Comparison of ENCODE assay signal across 9 mouse cellular contexts in the genomic region with DNA sequence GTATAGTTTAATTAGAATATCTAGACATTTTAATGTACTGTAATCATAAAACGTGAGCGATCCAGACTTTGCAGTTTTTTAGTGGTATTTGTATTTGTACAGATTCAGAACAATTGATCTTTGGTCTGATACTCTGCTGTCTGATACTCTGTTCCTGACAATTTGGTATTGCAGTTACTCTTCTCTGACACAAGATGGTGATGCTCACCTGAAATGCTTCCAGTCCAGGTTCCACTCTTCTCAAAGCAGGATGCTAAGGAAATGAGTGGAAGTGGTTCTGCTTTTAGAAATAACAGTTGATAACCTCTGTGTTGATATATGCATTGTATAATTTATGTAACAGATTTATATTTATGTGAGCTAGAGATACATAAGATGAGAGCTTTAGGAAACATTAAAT. TPM values are rescaled to one million over a fixed set of nuclear protein-coding genes. Genes with fewer than 3 reads are reported as not detected.
DNase-seq lines count a peak whose midpoint lies in the region; ATAC-seq and TF ChIP-seq lines count a peak whose summit lies in the region.
"Had no signal": no experiment of that assay in that cellular context is flagged by ENCODE, and none has a peak within 500 bp of the region (broad histone marks: within the 10 kb centered on the region; RNA-seq: fewer than 3 reads in every experiment).

No protein-coding gene starts in this region.

- no peaks in the 10 kb centered on the region for H3K9me3 ChIP-seq in CH12.LX (replicated peaks; ENCODE audit: low read length)
- no peaks in the 10 kb centered on the region for H3K9me3 ChIP-seq in liver, embryonic 14.5 days (ENCODE audit: control insufficient read depth, low read length)
- H3K9me3 ChIP-seq: limb, embryonic 13.5 days had no signal

- H3K79me2 ChIP-seq in CH12.LX (replicated peaks; ENCODE audit: control insufficient read depth, extremely low read depth, insufficient read depth, poor library complexity, severe bottlenecking): no peaks in the 10 kb centered on the region

- peak in 1 of 2 experiments; percentile 57; a peak in 2 of 4 replicates for TF ChIP-seq CTCF in CH12.LX (conservative IDR thresholded peaks at IDR 0.05 in 1 of 2, IDR thresholded peaks at IDR 0.05 in 1 of 2; ENCODE audit: low read depth in 2 of 2, low read length in 2 of 2)
- TF ChIP-seq CTCF in liver, embryonic 14.5 days (IDR thresholded peaks at IDR 0.05; ENCODE audit: low read depth): peak; percentile 62
- TF ChIP-seq CTCF in thymus, adult 2 months (IDR thresholded peaks at IDR 0.05; ENCODE audit: borderline replicate concordance, control insufficient read depth, extremely low read depth, insufficient read depth, low read length, poor library complexity): no peak

- ATAC-seq in activated CD4-positive, CD25-positive, alpha-beta regulatory T cell, adult 4 months: peak; percentile 43
- no peak for ATAC-seq in liver, embryonic 14.5 days (ENCODE audit: insufficient read depth)

- no peaks in the 10 kb centered on the region for H3K27me3 ChIP-seq in CH12.LX (replicated peaks)
- no peaks in the 10 kb centered on the region for H3K27me3 ChIP-seq in liver, embryonic 14.5 days (ENCODE audit: control insufficient read depth, insufficient read depth, low read length)
- no peaks in the 10 kb centered on the region for H3K27me3 ChIP-seq in thymus, adult 2 months (ENCODE audit: control insufficient read depth, insufficient read depth, low read length)
- H3K27me3 ChIP-seq: limb, embryonic 13.5 days had no signal

- H3K27ac ChIP-seq in CH12.LX (ENCODE audit: insufficient read depth, low read depth): no peak overlapping the region
- no peak overlapping the region for H3K27ac ChIP-seq in liver, embryonic 14.5 days
- H3K27ac ChIP-seq in thymus, adult 2 months (ENCODE audit: control insufficient read depth, insufficient read depth, low read length): no peak overlapping the region
- H3K27ac ChIP-seq: limb, embryonic 13.5 days had no signal

- WGBS in liver, embryonic 14.5 days (ENCODE audit: insufficient replicate concordance): 77% methylated on average over 2 of the region's 2 CpGs
- 95% methylated on average over 2 of the region's 2 CpGs for WGBS in thymus, adult 2 months

- H3K36me3 ChIP-seq in CH12.LX (replicated peaks in 1 of 2; ENCODE audit: control insufficient read depth in 1 of 2, insufficient read depth in 1 of 2, low read length in 1 of 2): peaks cover 6 to 34% of the 10 kb centered on the region in 2 experiments
- H3K36me3 ChIP-seq in liver, embryonic 14.5 days (replicated peaks; ENCODE audit: control insufficient read depth, insufficient read depth, low read depth): no peaks in the 10 kb centered on the region; the same call in 1 of the 2 replicates
- no peaks in the 10 kb centered on the region for H3K36me3 ChIP-seq in thymus, adult 2 months (ENCODE audit: control insufficient read depth, insufficient read depth, low read length)

- TF ChIP-seq EP300 in CH12.LX (IDR thresholded peaks at IDR 0.05; ENCODE audit: low read length): no peak
- TF ChIP-seq EP300 in liver, embryonic 14.5 days (IDR thresholded peaks at IDR 0.05; ENCODE audit: low read depth): no peak

- dilution Hi-C loops in CH12.LX (cut with MboI; ENCODE audit: extremely low pct_ligation_motif_present, extremely low pct_unique_long_range_greater_than_20kb, low sequenced_read_pairs): no loop called here

- no peak overlapping the region for H3K4me2 ChIP-seq in CH12.LX (ENCODE audit: insufficient read depth, low read depth, poor library complexity, severe bottlenecking)
- no peak overlapping the region for H3K4me2 ChIP-seq in liver, embryonic 14.5 days (ENCODE audit: low read depth)
- H3K4me2 ChIP-seq: limb, embryonic 13.5 days had no signal

- DNase-seq in kidney, adult 9 months: peak; percentile 31
- DNase-seq in kidney, postnatal 14 days: no peak
- DNase-seq in CH12.LX (ENCODE audit: extremely low read depth): no peak
- peak in 1 of 3 experiments; percentile 5 for DNase-seq in liver, embryonic 14.5 days (ENCODE audit: low read depth in 3 of 3, low spot score in 3 of 3)
- no peak for DNase-seq in urinary bladder, postnatal 10 days (ENCODE audit: low spot score)
- DNase-seq in frontal cortex, postnatal 25 days (ENCODE audit: low spot score in 2 of 2): no peak
- DNase-seq in thymus, adult 2 months: no peak

- in situ Hi-C loops in CH12.LX (cut with MboI; ENCODE audit: low pct_ligation_motif_present, low pct_unique_long_range_greater_than_20kb, low sequenced_read_pairs): no loop called here

- TF ChIP-seq RAD21 in CH12.LX (IDR thresholded peaks at IDR 0.05; ENCODE audit: low read depth, low read length): peak; percentile 67

- TF ChIP-seq POLR2A in CH12.LX (IDR thresholded peaks at IDR 0.05; ENCODE audit: low read depth, low read length): no peak
- TF ChIP-seq POLR2A in thymus, adult 2 months (IDR thresholded peaks at IDR 0.05; ENCODE audit: control insufficient read depth, extremely low read depth, insufficient read depth, low read length, poor library complexity): no peak

- H3K4me3 ChIP-seq in CH12.LX (replicated peaks in 1 of 3; ENCODE audit: low read depth in 2 of 3, low read length in 2 of 3, poor library complexity in 1 of 3): no peak overlapping the region
- H3K4me3 ChIP-seq in liver, embryonic 14.5 days (ENCODE audit: insufficient read depth in 1 of 2, low read depth in 2 of 2, low read length in 2 of 2): no peak overlapping the region
- no peak overlapping the region for H3K4me3 ChIP-seq in thymus, adult 2 months (ENCODE audit: control insufficient read depth, insufficient read depth, low read length)
- H3K4me3 ChIP-seq: limb, embryonic 13.5 days had no signal

- H3K4me1 ChIP-seq in CH12.LX (ENCODE audit: control insufficient read depth in 1 of 2, insufficient read depth in 2 of 2): no peaks in the 10 kb centered on the region
- peaks cover 2% of the 10 kb centered on the region in 2 experiments; a peak in 2 of 4 replicates for H3K4me1 ChIP-seq in liver, embryonic 14.5 days (replicated peaks; ENCODE audit: control insufficient read depth in 2 of 2, insufficient read depth in 2 of 2, low read length in 1 of 2)
- H3K4me1 ChIP-seq in thymus, adult 2 months (replicated peaks; ENCODE audit: control insufficient read depth, insufficient read depth, low read length): no peaks in the 10 kb centered on the region
- H3K4me1 ChIP-seq: limb, embryonic 13.5 days had no signal

- no peak overlapping the region for H3K9ac ChIP-seq in CH12.LX (ENCODE audit: insufficient read depth, low read depth)
- H3K9ac ChIP-seq in liver, embryonic 14.5 days (replicated peaks): no peak overlapping the region
- H3K9ac ChIP-seq: limb, embryonic 13.5 days had no signal

TF ChIP-seq in CH12.LX, 34 proteins besides CTCF, POLR2A, EP300 and RAD21:
- TF ChIP-seq NELFE (IDR thresholded peaks at IDR 0.05; ENCODE audit: low read depth, low read length) (no peak), PAX5 (IDR thresholded peaks at IDR 0.05; ENCODE audit: low read length) (no peak), SMC3 (IDR thresholded peaks at IDR 0.05; ENCODE audit: low read depth, low read length) (peak; percentile 41; the same call in 1 of the 2 replicates), JUND (conservative IDR thresholded peaks at IDR 0.05; ENCODE audit: low read depth, low read length) (no peak), ZKSCAN1 (IDR thresholded peaks at IDR 0.05; ENCODE audit: borderline replicate concordance, low read depth, low read length) (no peak)

RNA-seq across cellular contexts. Expression of gene Nudt6, which starts 48.2 kb away (rescaled TPM):
- total RNA-seq in CH12.LX (2012; rRNA removed): 7.7 and 9.4 TPM in 2 replicates
- 4.8 and 6.0 TPM in 2 replicates for total RNA-seq in CH12.LX (2014; rRNA removed)
- polyA plus RNA-seq in CH12.LX (2012; ENCODE audit: insufficient read length, low read depth): 9.0 and 9.6 TPM in 2 replicates
- polyA plus RNA-seq in activated CD4-positive, CD25-positive, alpha-beta regulatory T cell, adult 4 months (2017; shearing (Covaris generic)): 10 to 100 TPM; 10.9 to 16.7 TPM
- polyA plus RNA-seq in liver, embryonic 14.5 days (2012; rRNA removed): 3.6 and 3.9 TPM in 2 replicates
- polyA plus RNA-seq in liver, embryonic 14.5 days (2014; fragmentation: Nextera tagmentation; extraction: Ambion mirVana): 4.8 and 5.2 TPM in 2 replicates
- 16.8 and 18.7 TPM in 2 replicates for polyA plus RNA-seq in thymus, adult 2 months (2012; rRNA removed)

RNA-seq across cellular contexts. Expression of gene Spata5, which starts 48.5 kb away (rescaled TPM):
- 35.0 and 52.0 TPM in 2 replicates for total RNA-seq in CH12.LX (2012; rRNA removed)
- 49.7 and 66.1 TPM in 2 replicates for total RNA-seq in CH12.LX (2014; rRNA removed)
- 43.8 and 52.9 TPM in 2 replicates for polyA plus RNA-seq in CH12.LX (2012; ENCODE audit: insufficient read length, low read depth)
- 10 to 100 TPM; 24.6 to 30.7 TPM for polyA plus RNA-seq in activated CD4-positive, CD25-positive, alpha-beta regulatory T cell, adult 4 months (2017; shearing (Covaris generic))
- 3.2 and 6.0 TPM in 2 replicates for polyA plus RNA-seq in liver, embryonic 14.5 days (2012; rRNA removed)
- polyA plus RNA-seq in liver, embryonic 14.5 days (2014; fragmentation: Nextera tagmentation; extraction: Ambion mirVana): 18.2 and 22.2 TPM in 2 replicates
- 2.0 and 3.2 TPM in 2 replicates for polyA plus RNA-seq in thymus, adult 2 months (2012; rRNA removed)
